ENCODE assay signal across 34 mouse cellular contexts in the genomic region with DNA sequence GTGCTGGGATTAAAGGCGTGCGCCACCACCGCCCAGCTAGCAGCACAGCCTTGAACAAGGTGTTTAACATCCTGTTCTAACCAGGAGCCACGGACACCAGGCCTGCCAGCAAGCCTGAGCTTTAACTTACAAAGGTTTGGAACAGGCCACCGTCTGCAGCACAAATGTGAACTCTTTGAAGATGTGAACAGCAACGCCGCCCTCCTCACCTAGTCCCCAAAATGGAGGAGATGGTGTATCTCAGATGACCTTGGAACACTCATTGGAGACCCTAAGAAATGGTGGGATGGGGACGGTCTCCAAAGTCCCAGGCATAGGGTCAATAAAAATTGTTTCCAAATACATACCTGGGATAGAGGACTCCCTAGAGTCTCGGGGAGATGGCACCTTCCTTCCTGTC. TPM values are rescaled to one million over a fixed set of nuclear protein-coding genes. Genes with fewer than 3 reads are reported as not detected.
"Had no signal": no experiment of that assay in that cellular context is flagged by ENCODE, and none has a peak within 500 bp of the region (broad histone marks: within the 10 kb centered on the region; RNA-seq: fewer than 3 reads in every experiment).

No protein-coding gene starts in this region.

- H3K27me3 ChIP-seq: heart, embryonic 12.5 days; limb, embryonic 12.5 days; liver, embryonic 13.5 days had no signal

- H3K4me3 ChIP-seq: heart, embryonic 12.5 days; hindbrain, embryonic 10.5 days; hindbrain, embryonic 12.5 days; layer of hippocampus, adult 2 months; left cerebral cortex, adult 2 months; limb, embryonic 10.5 days; limb, embryonic 12.5 days; liver, embryonic 13.5 days had no signal

- H3K4me2 ChIP-seq: heart, embryonic 12.5 days; hindbrain, embryonic 12.5 days; hindbrain, embryonic 14.5 days; limb, embryonic 12.5 days; liver, embryonic 11.5 days; liver, embryonic 13.5 days had no signal

- ATAC-seq: hindbrain, embryonic 16.5 days; inflammation-experienced regulatory T-cells, adult 6 months; intestine, postnatal 0 days had no signal

- H3K9me3 ChIP-seq: heart, embryonic 12.5 days; hindbrain, embryonic 10.5 days; hindbrain, embryonic 12.5 days; limb, embryonic 10.5 days; limb, embryonic 12.5 days; liver, embryonic 13.5 days had no signal

- H3K36me3 ChIP-seq: heart, embryonic 12.5 days; hindbrain, embryonic 10.5 days; hindbrain, embryonic 12.5 days; limb, embryonic 10.5 days; limb, embryonic 12.5 days; liver, embryonic 13.5 days had no signal

- H3K27ac ChIP-seq: hindbrain, embryonic 10.5 days; hindbrain, embryonic 12.5 days; hindbrain, embryonic 14.5 days; layer of hippocampus, adult 2 months; left cerebral cortex, adult 2 months; limb, embryonic 10.5 days; limb, embryonic 12.5 days; liver, embryonic 13.5 days had no signal

- H3K4me1 ChIP-seq: liver, embryonic 13.5 days had no signal

- DNase-seq: heart, postnatal 10 days; heart, postnatal 4 days; kidney, postnatal 10 days; kidney, postnatal 25 days; liver; liver, embryonic 13.5 days had no signal

- H3K9ac ChIP-seq: heart, embryonic 12.5 days; hindbrain, embryonic 12.5 days; hindbrain, embryonic 14.5 days; limb, embryonic 12.5 days; liver, embryonic 13.5 days had no signal

RNA-seq across cellular contexts. Expression of a gene that starts 9.4 kb away (rescaled TPM):
- total RNA-seq: gastrocnemius, adult 2 months; gastrocnemius, postnatal 10 days; gastrocnemius, postnatal 25 days; gastrocnemius, postnatal 4 days; granulocyte monocyte progenitor cell, adult 5-6 weeks; heart, postnatal 10 days; heart, postnatal 25 days; heart, postnatal 4 days; layer of hippocampus, adult 2 months; layer of hippocampus, postnatal 10 days; layer of hippocampus, postnatal 25 days; left cerebral cortex, adult 2 months; left cerebral cortex, postnatal 14 days; left cerebral cortex, postnatal 36 days had no signal
- polyA plus RNA-seq: frontal cortex, adult 2 months; heart, embryonic 12.5 days; heart, embryonic 14.5 days; heart, embryonic 16.5 days; hindbrain, embryonic 10.5 days; hindbrain, embryonic 12.5 days; hindbrain, embryonic 14.5 days; hindbrain, embryonic 16.5 days; inflammation-experienced regulatory T-cells, adult 6 months; intestine, postnatal 0 days; kidney, embryonic 14.5 days; kidney, embryonic 16.5 days; limb, embryonic 10.5 days; limb, embryonic 12.5 days; limb, embryonic 14.5 days; liver, embryonic 11.5 days; liver, embryonic 13.5 days had no signal

RNA-seq across cellular contexts. Expression of a gene that starts 34.5 kb away (rescaled TPM):
- total RNA-seq: gastrocnemius, adult 2 months; gastrocnemius, postnatal 25 days; gastrocnemius, postnatal 4 days; granulocyte monocyte progenitor cell, adult 5-6 weeks; layer of hippocampus, adult 2 months; layer of hippocampus, postnatal 10 days; layer of hippocampus, postnatal 25 days; left cerebral cortex, adult 2 months had no signal
- polyA plus RNA-seq: heart, embryonic 12.5 days; heart, embryonic 14.5 days; hindbrain, embryonic 12.5 days; hindbrain, embryonic 14.5 days; inflammation-experienced regulatory T-cells, adult 6 months; limb, embryonic 10.5 days had no signal

RNA-seq across cellular contexts. Expression of a gene that starts 46.3 kb away (rescaled TPM):
- total RNA-seq: gastrocnemius, adult 2 months; gastrocnemius, postnatal 10 days; gastrocnemius, postnatal 25 days; gastrocnemius, postnatal 4 days; granulocyte monocyte progenitor cell, adult 5-6 weeks; heart, postnatal 10 days; heart, postnatal 25 days; heart, postnatal 4 days; layer of hippocampus, adult 2 months; layer of hippocampus, postnatal 10 days; layer of hippocampus, postnatal 25 days; left cerebral cortex, adult 2 months; left cerebral cortex, postnatal 14 days; left cerebral cortex, postnatal 36 days had no signal
- polyA plus RNA-seq: frontal cortex, adult 2 months; heart, embryonic 12.5 days; heart, embryonic 14.5 days; heart, embryonic 16.5 days; hindbrain, embryonic 10.5 days; hindbrain, embryonic 12.5 days; hindbrain, embryonic 14.5 days; hindbrain, embryonic 16.5 days; inflammation-experienced regulatory T-cells, adult 6 months; intestine, postnatal 0 days; kidney, embryonic 14.5 days; kidney, embryonic 16.5 days; limb, embryonic 10.5 days; limb, embryonic 12.5 days; liver, embryonic 11.5 days; liver, embryonic 13.5 days had no signal

RNA-seq across cellular contexts. Expression of a gene that starts 49.6 kb away (rescaled TPM):
- total RNA-seq: gastrocnemius, adult 2 months had no signal
